Mouse (Mus musculus): ENCODE measurements around the gene Abcb8.
A peak's percentile ranks its signal among the peaks of the same experiment; 100 is the strongest.

Abcb8 gene

DNA sequence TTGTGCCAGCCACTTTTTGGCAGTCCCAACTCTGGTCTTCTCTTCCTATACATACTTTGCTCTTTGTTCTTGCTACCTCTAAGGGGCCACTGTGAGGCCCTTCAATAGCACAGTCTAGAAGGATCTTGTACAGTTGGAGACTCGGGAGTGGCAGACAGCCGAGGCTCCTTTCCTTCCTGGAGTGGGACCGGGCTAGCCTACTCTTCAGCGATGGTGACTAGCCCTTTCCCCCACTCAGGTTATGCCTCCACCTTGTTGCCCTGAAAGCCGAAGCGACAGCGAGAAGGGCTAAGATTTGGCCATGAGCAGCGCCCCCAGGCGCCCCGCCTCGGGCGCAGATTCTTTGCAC is 33.8 kb downstream of the Abcb8 start:
- DNase-seq = no peak

DNA sequence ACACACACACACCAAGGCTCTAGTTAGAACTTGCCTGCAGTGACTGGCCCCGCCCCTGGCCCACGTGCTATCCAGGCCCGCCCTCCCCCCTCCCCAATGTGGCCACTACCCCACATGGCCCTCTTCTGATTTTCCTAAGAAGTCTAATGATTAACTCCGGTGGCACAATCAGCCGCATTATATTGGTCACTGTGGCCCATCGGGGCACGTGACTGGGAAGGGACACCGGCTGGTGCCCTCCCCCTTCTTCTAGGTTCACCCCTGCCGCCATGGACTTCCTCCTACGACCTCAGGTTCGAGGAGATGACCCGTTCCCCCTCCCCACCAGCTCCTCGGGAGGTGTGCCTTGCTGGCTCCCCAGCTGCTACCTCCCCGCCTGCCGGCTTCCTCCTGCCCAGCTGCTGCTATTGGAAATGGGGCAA is 34.5 kb downstream of the Abcb8 start:
- DNase-seq = no peak

DNA sequence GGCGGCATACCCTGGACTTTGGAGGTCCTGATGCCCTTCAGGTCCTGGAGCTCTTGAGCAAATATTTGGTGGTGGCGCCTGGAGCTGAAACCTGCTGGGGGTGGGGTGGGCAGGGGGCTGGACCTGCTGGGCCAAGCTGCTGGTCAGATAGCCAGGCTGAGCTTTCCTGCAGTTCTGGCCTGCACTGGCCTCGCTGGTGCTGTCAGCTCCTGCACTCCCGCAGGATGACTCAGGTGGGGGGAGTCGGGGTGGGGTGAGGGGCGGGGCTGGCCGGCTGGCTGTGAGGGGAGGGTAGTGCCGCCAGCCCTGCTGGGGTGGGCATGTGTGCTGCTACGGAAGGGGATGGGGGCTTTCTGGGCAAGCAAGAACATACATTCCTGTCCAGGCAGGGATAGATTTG is 35.1 kb downstream of the Abcb8 start:
- DNase-seq = no peak

DNA sequence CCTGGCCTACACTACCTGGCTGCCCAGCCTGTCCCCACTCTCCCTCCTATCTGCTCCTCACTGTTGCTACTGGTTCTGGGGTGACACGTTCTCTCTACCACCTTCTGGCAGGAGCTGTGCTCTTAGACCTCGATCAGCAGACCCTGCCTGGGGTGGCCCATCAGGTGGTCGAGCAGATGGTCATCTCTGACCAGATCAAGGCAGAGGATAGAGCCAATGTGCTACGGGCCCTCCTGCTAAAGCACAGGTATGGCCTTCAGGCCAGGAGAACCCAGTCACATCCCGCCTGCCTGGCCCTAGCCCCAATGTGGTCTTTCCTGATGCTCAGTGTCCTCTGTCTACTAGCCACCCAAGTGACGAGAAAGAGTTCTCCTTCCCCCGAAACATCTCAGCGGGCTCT is 40.5 kb downstream of the Abcb8 start:
- no peak for DNase-seq

DNA sequence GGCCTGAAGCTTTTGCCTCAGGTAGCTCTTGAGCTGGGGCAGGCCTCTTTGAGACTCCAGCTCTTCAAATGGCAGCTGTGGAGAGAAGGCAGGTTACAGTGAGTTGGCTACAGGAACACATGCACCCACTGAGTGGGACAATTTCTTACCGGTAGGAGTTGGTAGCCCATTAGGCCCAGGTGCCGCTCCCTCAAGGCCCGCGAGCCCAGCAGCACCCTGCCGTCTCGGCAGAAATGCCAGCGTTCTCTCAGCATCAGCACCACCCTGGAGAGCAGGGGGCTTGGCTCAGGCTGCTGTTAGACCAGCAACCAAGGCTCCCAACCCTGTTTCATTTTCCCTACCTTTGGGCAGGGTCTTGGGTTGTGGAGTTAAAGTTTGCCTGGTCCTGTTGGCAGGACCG is 47.7 kb downstream of the Abcb8 start:
- no peak for DNase-seq

DNA sequence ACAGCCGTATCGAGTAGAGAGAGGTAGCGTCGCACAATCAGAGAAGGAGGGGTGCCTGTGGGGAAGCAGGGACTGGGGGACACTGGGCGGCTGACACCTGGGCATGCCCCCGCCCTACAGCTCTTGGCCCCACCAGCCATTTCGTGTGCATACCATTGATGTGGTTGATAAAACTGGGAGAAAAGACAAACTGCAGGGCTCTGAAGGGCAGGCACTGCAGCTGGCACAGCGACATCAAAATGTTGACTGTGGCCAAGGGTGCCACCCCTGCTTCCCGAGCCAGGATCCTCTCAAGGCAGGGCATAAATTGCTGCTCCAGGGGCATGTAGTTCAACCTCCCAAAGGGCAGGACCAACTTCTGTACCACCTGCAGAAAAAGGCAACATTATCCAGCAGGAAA is 48.6 kb downstream of the Abcb8 start:
- DNase-seq = peak in 1 of 2 experiments; percentile 29

DNA sequence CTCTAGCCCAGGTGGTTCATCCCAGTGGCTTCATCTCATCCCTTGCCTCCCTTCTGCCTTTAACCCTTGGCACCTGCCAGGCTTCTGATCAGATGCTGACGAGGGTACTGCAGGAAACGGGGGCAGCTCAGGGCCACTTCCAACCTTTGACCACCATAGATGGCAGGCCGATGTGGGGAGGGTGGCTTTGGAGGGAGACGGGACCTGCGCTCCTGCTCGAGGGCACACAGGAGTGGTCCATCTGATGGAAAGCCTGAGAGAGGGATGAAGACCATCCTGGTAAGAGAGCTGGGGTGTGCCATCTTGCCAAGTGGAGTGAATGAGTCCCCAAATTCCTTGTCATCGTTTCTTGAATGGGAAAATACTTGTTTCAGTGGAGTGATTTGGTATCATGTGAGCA is 49.7 kb downstream of the Abcb8 start:
- no peak for DNase-seq

DNA sequence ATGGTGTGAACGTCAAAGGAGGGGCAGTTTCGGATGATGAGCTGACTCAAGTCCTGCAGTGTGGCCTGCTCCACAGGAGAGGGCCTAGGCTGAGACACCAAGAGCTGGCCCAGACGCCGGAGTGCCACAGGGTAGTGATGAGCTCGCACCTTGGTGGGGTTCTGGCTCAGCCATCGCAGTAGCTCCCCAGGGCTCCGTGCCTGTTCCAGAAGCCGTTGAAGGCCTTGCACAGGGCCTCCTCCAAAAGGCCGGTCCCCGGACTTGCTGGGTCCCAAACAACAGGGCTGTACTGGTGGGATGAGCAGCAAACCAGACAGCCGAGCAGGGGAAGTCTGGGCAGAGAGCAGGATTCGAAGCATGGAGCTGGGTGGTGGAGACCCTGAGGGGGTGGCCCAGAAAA is 50.5 kb downstream of the Abcb8 start:
- peak in 1 of 2 experiments; percentile 23 for DNase-seq

DNA sequence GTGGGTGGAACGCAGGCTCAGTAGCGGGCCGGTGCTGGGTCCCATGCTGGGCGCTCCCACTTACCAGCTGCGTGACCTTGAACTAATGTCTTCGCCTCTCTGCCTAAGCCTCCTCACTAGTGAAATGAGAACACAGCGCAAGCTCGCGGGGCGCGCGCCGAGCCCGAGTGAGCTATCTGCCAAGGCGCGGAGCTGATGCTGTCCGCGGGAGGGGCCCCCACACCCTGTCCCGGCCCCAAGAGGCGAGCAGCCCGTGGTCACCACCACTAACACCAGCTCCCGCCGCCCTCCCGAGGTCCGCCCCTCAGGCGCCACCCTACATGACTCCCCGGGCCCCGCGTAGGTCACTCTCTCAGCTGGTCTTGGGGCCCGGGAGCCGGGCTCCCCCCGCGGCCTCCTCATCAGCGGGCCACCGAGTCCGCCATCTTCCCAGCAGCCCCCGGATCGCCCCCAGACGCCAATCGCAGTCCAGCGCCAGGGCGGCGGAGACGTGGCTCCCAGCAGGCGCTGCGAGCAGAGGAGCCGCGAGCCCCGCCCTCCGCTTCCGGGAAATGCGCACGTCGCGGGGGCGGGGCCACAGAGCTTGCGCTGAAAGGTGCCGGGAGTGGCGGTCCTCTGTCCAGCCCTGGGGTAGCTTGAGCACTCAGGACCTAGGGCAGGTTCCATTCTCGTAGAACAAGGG is 51.4 kb downstream of the Abcb8 start, which contains the start of gene Fastk:
Gene Fastk (minus strand): TSS at position 542 of the 682 bp plus-strand sequence.
- peak; percentile 87 to 89 for DNase-seq

DNA sequence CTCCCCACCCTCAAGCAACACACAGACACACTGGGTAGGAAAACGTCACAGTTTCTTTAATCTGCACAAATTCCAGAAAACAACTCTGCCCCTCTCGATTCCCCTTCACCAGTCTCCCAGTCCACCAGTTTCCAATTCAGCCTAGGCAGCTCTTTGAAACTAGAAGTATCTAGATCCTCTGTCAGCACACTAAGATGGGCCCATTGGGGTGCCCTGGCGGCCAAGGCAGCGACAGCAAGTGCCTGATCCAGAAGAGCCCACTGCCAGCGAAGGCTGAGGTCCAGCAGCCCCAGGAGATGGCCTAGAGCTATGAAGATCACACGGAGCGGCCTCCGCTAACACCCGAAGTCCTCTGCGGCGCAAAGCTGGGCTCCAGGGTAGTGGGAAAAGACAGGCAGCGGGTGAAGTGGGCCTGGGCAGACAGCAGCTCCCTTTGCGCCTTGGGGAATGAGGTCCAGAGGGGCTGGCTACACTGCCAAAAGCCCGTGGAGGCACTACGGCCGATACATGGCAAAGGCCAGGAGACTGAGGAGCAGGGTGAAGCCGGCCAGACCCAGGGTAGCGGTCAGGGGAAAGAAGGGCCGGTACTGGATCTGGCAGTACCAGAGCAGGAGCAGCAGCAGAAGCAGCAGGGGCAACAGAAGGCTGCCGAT is 52.1 kb downstream of the Abcb8 start:
- no peak for DNase-seq

DNA sequence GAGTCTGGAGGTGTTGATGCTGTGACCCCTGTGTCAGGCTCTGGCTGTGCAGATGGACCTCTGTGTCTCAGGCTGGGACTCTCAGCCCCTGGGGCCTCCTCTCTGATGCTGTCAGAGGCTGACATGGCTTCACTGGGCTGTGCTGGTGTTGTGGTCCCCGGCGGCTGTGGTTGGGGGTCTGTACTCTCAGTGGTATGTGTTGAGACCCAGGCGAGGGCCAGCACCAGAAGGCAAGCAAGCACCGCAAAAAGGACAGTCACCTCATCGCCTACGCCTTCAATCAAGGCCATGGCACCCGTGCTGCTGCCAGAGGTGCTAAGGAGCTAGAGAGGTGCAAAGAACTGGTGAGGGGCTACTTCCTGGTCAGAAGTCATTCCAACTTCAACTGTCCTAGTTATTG is 53.2 kb downstream of the Abcb8 start:
- DNase-seq = no peak

DNA sequence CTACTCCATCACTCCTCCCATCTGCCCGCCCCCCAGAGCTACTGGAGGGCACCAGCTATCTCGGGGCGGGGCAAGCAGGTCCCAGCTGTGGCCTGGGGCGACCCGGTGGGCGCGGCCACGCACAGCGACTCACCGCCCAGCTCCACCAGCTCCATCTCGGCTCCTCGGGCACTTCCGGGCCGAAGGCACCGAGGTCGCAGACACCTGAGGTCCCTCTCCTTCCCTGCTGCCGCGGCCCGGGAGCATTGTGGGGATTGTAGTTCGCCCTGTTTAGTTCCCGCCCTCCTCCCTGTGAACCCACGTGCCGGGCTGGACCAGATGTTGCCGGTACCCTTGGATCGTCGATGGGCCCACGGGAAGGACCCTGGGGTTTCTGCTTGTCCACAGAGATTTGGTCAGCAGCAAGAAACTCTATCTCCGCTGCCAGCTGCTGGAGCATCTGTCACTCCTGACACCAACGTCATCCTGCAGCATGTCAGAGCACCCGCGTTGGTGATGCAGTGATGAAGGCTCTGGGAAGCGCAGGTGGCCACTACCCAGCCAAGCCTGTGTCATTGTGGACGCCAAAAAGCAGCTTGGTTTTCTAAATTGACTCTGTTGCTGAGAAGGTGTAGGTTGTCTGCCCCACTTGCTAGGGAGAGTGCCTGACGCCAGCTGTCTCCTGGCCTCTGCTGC is 54.3 kb downstream of the Abcb8 start, which contains the start of gene Tmub1:
Gene Tmub1 (minus strand): TSS at position 231 of the 675 bp plus-strand sequence.
- peak; percentile 82 to 89 for DNase-seq

DNA sequence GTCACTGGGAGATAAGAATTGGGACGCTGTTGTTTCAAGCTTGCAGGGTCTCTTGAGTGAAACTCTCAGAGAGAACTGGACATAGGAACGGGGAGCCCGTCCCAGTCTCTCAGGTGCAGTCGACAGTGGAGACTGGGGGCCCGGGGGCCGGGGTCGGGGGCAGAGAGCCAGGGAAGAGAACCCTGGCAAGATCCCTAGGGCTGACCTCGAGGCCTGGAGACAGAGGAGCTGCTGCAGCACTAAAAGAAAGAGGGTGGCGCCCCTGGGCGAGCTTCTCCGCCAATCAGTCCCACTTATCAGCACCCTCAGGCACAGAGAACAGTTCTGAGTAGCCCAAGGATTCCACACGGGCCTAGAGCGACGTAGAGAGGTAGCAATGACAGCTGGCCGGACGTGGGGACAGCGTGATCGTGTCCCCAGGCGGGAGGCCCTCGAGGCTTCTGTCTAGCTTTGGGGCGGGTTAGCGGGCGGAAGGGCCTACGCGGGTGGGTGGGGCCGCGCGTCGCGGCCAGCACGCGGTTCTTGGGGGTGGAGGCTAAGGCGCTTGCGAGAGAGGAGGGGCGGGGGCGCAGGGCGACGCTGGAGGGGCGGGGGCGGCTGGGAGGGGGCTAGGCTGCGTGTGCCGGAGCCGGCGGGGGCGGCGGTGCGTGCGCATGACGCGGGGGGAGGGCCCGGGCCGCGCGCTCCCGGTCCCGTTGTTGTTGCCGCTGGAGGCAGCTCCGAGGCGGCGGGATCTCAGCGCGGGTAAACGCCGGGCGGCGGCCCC is 58.0 kb downstream of the Abcb8 start:
- peak; percentile 73 to 76 for DNase-seq

DNA sequence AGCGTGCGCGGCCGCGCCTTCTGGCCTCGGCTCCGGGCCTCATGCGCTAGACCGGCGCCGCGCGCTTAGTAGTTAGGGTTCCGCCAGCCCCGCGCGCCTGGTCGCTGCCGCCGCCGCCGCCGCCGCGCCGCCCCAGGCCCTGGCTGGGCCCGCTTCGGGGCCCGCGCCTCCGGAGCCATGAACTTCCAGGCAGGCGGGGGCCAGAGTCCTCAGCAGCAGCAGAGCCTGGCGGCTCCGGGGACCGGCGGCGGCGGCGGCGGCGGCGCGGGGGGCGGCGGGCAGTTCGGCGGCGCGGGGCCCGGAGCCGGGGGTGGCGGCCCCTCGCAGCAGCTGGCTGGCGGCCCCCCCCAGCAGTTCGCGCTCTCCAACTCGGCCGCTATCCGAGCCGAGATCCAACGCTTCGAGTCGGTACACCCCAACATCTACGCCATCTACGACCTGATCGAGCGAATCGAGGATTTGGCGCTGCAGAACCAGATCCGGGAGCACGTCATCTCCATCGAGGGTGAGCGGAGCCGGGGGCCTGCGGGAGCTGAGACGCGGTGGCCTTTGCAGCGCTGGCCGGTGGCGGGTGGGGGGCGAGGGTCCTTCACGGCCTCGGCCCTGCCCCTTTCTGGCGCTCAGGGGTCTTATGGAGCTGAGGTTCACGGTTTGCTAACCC is 58.7 kb downstream of the Abcb8 start, which contains the start of gene Agap3:
Gene Agap3 (plus strand): TSS at position 148 of the 661 bp plus-strand sequence.
- peak; percentile 44 to 54 for DNase-seq

DNA sequence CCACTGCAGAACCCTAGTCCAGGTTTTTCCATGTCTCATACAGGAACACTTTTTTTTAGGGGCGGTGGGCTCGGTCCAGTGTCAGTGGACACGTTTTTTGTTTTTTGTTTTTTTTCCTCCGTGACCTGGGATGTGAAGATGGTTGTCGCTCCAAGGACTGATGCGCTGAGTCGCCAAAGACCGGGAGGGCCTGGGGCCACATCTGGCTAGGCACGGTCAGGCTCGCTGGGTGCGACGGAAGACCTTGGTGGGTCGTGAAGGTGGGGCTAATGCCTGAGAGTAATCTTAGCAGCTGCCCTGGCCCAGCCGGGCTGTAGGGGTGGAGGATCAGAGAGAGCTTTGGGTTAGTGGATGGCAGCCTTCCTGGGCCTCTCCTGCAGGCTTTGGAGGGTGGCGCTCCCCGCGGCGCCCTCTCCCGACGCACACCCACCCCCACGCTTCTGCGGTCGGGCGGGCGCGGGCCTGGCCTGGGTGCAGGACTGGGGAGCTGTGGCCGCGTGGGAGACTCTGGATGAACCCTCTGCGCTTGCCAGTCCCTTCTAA is 59.3 kb downstream of the Abcb8 start:
- peak; percentile 30 to 36 for DNase-seq

DNA sequence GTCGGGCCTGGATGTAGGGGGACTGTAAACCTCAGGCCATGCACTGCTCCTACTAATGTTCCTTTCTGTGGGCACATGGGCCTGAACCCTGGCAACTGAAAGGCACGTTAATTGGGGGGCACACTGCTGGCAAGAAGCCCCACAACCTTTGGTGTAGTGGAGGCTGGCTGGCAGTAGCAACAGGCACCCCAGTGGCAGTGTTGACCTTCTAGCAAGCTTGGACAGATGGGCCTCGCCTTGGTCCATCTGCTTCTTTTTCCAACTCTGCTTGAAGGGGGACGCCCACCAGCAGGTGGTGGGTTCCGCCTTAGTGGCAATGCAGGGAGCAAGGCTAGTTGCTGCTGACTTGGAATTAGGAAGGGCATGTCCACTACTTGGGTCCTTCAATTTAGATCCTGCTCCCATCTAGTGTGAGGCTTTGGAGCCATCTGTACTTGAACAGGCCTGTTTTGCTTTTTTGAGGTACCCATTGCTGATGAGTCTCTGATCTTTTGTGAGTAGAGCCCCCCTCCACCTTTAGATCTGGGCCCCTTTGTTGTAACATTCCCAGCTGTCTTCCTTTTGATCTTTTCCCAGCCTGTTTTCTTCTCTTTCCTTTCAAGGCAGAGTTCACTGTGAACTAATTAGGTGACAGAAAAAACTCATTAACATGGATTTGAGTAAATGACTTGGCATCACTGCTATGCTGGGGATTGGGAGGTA is 60.0 kb downstream of the Abcb8 start:
- no peak for DNase-seq

DNA sequence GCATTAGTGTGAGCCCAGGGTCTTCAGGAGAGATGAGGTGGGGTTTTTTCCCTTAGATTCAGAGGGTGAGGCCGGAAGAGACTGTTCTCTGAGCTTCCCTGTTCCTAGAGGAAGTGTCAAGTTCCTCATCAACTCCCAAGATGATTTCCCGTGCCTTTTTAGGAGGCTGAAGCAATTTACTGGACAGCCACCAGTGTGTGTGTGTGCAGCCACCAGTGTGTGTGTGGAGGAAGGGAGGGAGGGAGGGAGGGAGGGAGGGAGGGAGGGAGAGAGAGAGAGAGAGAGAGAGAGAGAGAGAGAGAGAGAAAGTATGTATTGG is 60.5 kb downstream of the Abcb8 start:
- no peak for DNase-seq

DNA sequence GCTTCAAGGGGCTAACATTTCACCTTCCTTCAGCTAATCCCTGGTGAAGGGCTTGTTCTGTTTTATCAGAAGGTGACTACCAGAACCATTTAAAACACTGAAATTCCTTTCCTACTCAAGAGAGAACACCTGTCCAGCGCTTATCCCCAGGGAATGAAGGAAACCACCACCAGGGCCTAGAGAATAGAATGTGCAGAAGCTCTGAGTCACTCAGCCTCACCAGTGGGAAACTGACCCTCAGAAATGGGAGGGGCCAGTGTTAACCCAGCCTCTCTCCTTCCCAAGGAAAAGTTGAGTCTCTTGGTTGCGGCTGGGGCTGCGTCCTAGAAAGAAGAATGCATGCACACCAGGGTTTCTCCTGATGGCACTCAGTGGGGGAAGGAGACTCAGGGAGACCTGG is 61.6 kb downstream of the Abcb8 start:
- DNase-seq = no peak

DNA sequence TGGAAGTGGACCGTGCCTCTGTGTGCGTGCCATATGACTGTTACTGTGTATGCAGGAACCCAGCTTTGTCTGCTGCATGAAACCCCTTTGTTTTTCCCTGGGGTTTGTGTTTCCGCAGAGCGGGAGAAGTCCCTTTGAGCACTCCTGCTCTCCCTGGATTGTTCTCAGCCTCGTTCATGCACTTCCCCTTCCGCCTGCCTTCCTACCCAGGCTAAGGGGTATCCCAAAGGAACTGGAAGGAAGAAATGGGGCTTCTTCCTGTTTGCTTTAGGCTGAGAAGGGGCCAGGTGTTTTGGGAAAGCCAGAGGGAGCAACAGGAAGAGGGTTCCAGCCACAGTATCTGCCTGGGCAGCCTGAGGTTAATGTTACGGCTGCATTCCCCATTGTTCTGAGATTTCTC is 62.1 kb downstream of the Abcb8 start:
- no peak for DNase-seq

Data from thymus, adult 18-20 months (tissue).